Mouse (Mus musculus): Measurements from ENCODE around the gene Rnf220. TPM values are rescaled to one million over a fixed set of nuclear protein-coding genes. Genes with fewer than 3 reads are reported as not detected.

Rnf220 gene
- polyA plus RNA-seq, 1 experiment from 2014 or later = 122 TPM

GRCm38 (mm10) chr4:117521350-117521749 is 24.5 kb upstream of the Rnf220 start:
- no peak for ATAC-seq (ENCODE audit: low FRiP score, low read depth)
- Histone ChIP-seq H3K4me3 (no peak overlapping the region), H3K4me2 (no peak overlapping the region), H3K36me3 (no peaks in the 10 kb centered on the region), H3K4me1 (replicated peaks) (no peaks in the 10 kb centered on the region), H3K27me3 (peaks cover 2% of the 10 kb centered on the region; the same call in 1 of the 2 replicates), H3K9me3 (no peaks in the 10 kb centered on the region), H3K27ac (replicated peaks) (no peak overlapping the region), H3K9ac (no peak overlapping the region)
- 77% methylated on average over 2 of the region's 2 CpGs for WGBS

- no peaks in the 10 kb centered on the region for H3K4me1 ChIP-seq (replicated peaks)
- WGBS = 90% methylated on average over 4 of the region's 4 CpGs
Observed at GRCm38 (mm10) chr4:117518246-117518645, 21.4 kb upstream of the Rnf220 start.

GRCm38 (mm10) chr4:117499043-117499442 is 2.2 kb upstream of the Rnf220 start:
- no peak overlapping the region for H3K9ac ChIP-seq
- H3K4me2 ChIP-seq = no peak overlapping the region
- WGBS = 90% methylated on average over 8 of the region's 8 CpGs
- no peak for ATAC-seq (ENCODE audit: low FRiP score, low read depth)
- no peaks in the 10 kb centered on the region for H3K36me3 ChIP-seq
- H3K27ac ChIP-seq (replicated peaks) = no peak overlapping the region
- no peaks in the 10 kb centered on the region for H3K9me3 ChIP-seq
- H3K27me3 ChIP-seq = peaks cover 37% of the 10 kb centered on the region
- peaks cover 30% of the 10 kb centered on the region for H3K4me1 ChIP-seq (replicated peaks)
- H3K4me3 ChIP-seq = no peak overlapping the region

More at GRCm38 (mm10) chr4:117518246-117518645, 21.4 kb upstream of the Rnf220 start:
- H3K4me3 ChIP-seq = no peak overlapping the region
- no peak overlapping the region for H3K9ac ChIP-seq
- H3K27me3 ChIP-seq = 0 out of 2 replicates have a peak, but pooled peaks cover 8% of the 10 kb centered on the region
- no peak overlapping the region for H3K27ac ChIP-seq (replicated peaks)
- no peaks in the 10 kb centered on the region for H3K36me3 ChIP-seq
- no peak for ATAC-seq (ENCODE audit: low FRiP score, low read depth)
- H3K9me3 ChIP-seq = no peaks in the 10 kb centered on the region
- no peak overlapping the region for H3K4me2 ChIP-seq

- peaks cover 34% of the 10 kb centered on the region for H3K4me1 ChIP-seq (replicated peaks)
- H3K4me2 ChIP-seq = peak overlapping the region; percentile 78
- H3K4me3 ChIP-seq = peak overlapping the region; percentile 46
- no peaks in the 10 kb centered on the region for H3K9me3 ChIP-seq
- no peaks in the 10 kb centered on the region for H3K36me3 ChIP-seq
- peak overlapping the region; percentile 77 for H3K27ac ChIP-seq (replicated peaks)
- WGBS = under 1% methylated on average over 33 of the region's 33 CpGs
- peaks cover 57% of the 10 kb centered on the region for H3K27me3 ChIP-seq
- peak overlapping the region; percentile 52 for H3K9ac ChIP-seq
- ATAC-seq (ENCODE audit: low FRiP score, low read depth) = no peak
Observed at GRCm38 (mm10) chr4:117495869-117496401, 917 bp downstream of the Rnf220 start.

- H3K4me1 ChIP-seq (replicated peaks) = peaks cover 34% of the 10 kb centered on the region
- H3K27ac ChIP-seq (replicated peaks) = peak overlapping the region; percentile 73
- under 1% methylated on average over 47 of the region's 47 CpGs for WGBS
- ATAC-seq (ENCODE audit: low FRiP score, low read depth) = no peak
- no peaks in the 10 kb centered on the region for H3K9me3 ChIP-seq
- peak overlapping the region; percentile 78 for H3K4me2 ChIP-seq
- no peaks in the 10 kb centered on the region for H3K36me3 ChIP-seq
- H3K9ac ChIP-seq = peak overlapping the region; percentile 36
- H3K4me3 ChIP-seq = peak overlapping the region; percentile 46
- H3K27me3 ChIP-seq = peaks cover 67% of the 10 kb centered on the region
Observed at GRCm38 (mm10) chr4:117494911-117495501, 1.8 kb downstream of the Rnf220 start.

DNA sequence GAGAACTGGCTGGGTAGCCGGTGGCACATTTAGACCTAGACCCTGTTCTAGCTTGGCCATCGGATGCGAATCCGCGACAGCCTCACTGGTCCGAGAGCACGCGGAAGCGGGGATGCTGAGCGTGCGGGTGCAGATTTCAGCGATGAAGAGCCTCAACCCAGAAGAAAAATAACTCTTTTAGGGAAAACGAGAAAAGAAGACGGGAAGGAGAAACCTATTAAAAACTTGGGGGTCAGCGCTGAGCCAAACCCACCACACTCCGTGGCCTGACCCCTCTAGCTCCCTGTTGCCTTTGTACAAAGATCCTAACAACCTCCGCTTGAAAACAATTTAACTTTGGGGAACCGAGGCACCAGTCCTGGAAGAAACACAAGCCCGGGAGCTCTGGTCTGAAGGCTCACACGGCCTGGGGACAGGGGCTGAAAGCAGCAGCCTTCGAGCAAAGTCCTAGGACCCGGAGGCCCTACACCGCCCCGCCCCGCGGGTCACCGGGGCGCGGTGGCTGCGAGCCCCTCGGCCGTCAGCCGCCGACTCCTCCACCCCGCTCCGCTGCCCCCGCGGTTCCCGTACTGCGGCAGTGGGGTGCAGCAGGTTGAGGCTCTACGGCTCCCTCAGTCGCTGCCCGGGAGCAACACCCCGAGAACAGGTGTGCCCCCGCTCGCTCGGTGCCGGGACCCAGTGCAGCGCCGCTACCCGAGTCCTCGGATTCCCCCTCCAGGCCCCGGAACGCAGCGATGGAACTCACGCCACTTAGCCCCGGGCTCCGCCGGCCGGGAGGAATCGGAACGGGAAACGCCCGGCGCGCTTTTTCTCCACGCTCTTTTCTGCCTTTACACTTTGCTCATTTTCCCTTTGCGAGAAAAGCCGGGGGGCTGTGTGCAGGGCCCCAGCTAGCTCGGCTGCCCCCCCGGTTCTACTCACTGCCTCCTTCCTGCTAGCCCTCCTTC is 2.7 kb downstream of the Rnf220 start:
- peaks cover 69% of the 10 kb centered on the region for H3K27me3 ChIP-seq
- peak overlapping the region; percentile 36 for H3K9ac ChIP-seq
- peak overlapping the region; percentile 73 for H3K27ac ChIP-seq (replicated peaks)
- H3K4me2 ChIP-seq = peak overlapping the region; percentile 78
- H3K4me1 ChIP-seq (replicated peaks) = peaks cover 34% of the 10 kb centered on the region
- ATAC-seq (ENCODE audit: low FRiP score, low read depth) = no peak
- peak overlapping the region; percentile 46 for H3K4me3 ChIP-seq
- H3K9me3 ChIP-seq = no peaks in the 10 kb centered on the region
- no peaks in the 10 kb centered on the region for H3K36me3 ChIP-seq
- under 1% methylated on average over 69 of the region's 71 CpGs for WGBS

- Histone ChIP-seq H3K27me3 (peaks cover 67% of the 10 kb centered on the region), H3K4me3 (peak overlapping the region; percentile 46)
- no peak for ATAC-seq (ENCODE audit: low FRiP score, low read depth)
Observed at GRCm38 (mm10) chr4:117493161-117493568, 3.7 kb downstream of the Rnf220 start.

DNA sequence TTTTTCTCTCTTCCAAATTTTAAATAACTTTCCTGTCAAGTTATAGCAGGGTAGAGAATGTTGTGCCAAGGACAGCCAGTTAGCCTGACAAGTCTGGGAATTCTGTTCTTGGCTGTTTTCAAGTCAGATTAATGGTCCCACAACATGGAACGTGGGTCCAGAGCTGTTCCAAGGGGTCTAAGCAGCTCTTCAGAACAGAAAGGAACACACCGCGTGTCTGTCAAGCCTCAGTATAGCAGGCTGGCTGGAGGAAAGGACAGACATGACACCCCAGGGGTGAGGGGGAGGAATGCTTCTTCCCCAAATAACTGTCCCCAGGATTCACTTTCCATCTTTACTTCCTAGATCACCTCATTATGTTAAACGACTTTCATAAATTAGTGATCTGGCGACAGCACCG is 5.0 kb downstream of the Rnf220 start:
- 60% methylated on average over 6 of the region's 6 CpGs for WGBS
- no peaks in the 10 kb centered on the region for H3K36me3 ChIP-seq
- peaks cover 30% of the 10 kb centered on the region for H3K4me1 ChIP-seq (replicated peaks)
- peak overlapping the region; percentile 78; the same call in 1 of the 2 replicates for H3K4me2 ChIP-seq
- no peak overlapping the region for H3K27ac ChIP-seq (replicated peaks)
- ATAC-seq (ENCODE audit: low FRiP score, low read depth) = no peak
- peaks cover 70% of the 10 kb centered on the region for H3K27me3 ChIP-seq
- H3K9ac ChIP-seq = no peak overlapping the region
- no peak overlapping the region for H3K4me3 ChIP-seq
- no peaks in the 10 kb centered on the region for H3K9me3 ChIP-seq

More at GRCm38 (mm10) chr4:117493161-117493568, 3.7 kb downstream of the Rnf220 start:
- Histone ChIP-seq H3K4me2 (peak overlapping the region; percentile 78), H3K4me1 (replicated peaks) (peaks cover 34% of the 10 kb centered on the region), H3K9me3 (no peaks in the 10 kb centered on the region), H3K27ac (replicated peaks) (peak overlapping the region; percentile 48; the same call in 1 of the 2 replicates), H3K9ac (peak overlapping the region; percentile 22; the same call in 1 of the 2 replicates), H3K36me3 (no peaks in the 10 kb centered on the region)
- WGBS = 4% methylated on average over 17 of the region's 17 CpGs

- 89% methylated on average over 14 of the region's 14 CpGs for WGBS
- H3K36me3 ChIP-seq = no peaks in the 10 kb centered on the region
Observed at GRCm38 (mm10) chr4:117489975-117490374, 6.9 kb downstream of the Rnf220 start.

GRCm38 (mm10) chr4:117489566-117489965 is 7.3 kb downstream of the Rnf220 start:
- Histone ChIP-seq H3K9ac (no peak overlapping the region), H3K9me3 (no peaks in the 10 kb centered on the region), H3K4me2 (no peak overlapping the region), H3K4me3 (no peak overlapping the region), H3K36me3 (no peaks in the 10 kb centered on the region), H3K27me3 (peaks cover 80% of the 10 kb centered on the region), H3K27ac (replicated peaks) (no peak overlapping the region), H3K4me1 (replicated peaks) (peaks cover 16% of the 10 kb centered on the region)
- 91% methylated on average over 9 of the region's 9 CpGs for WGBS
- no peak for ATAC-seq (ENCODE audit: low FRiP score, low read depth)

More at GRCm38 (mm10) chr4:117489975-117490374, 6.9 kb downstream of the Rnf220 start:
- no peak overlapping the region for H3K4me2 ChIP-seq
- H3K4me3 ChIP-seq = no peak overlapping the region
- no peak overlapping the region for H3K9ac ChIP-seq
- no peak overlapping the region for H3K27ac ChIP-seq (replicated peaks)
- ATAC-seq (ENCODE audit: low FRiP score, low read depth) = no peak
- H3K4me1 ChIP-seq (replicated peaks) = peaks cover 16% of the 10 kb centered on the region
- peaks cover 76% of the 10 kb centered on the region for H3K27me3 ChIP-seq
- no peaks in the 10 kb centered on the region for H3K9me3 ChIP-seq

- H3K9me3 ChIP-seq = no peaks in the 10 kb centered on the region
- H3K27ac ChIP-seq (replicated peaks) = no peak overlapping the region
- no peaks in the 10 kb centered on the region for H3K36me3 ChIP-seq
- H3K4me1 ChIP-seq (replicated peaks) = peaks cover 14% of the 10 kb centered on the region
- H3K4me3 ChIP-seq = no peak overlapping the region
- peaks cover 79% of the 10 kb centered on the region for H3K27me3 ChIP-seq
- H3K4me2 ChIP-seq = no peak overlapping the region
- no peak for ATAC-seq (ENCODE audit: low FRiP score, low read depth)
- H3K9ac ChIP-seq = no peak overlapping the region
- 64% methylated on average over 6 of the region's 6 CpGs for WGBS
Observed at GRCm38 (mm10) chr4:117487471-117487870, 9.4 kb downstream of the Rnf220 start.

DNA sequence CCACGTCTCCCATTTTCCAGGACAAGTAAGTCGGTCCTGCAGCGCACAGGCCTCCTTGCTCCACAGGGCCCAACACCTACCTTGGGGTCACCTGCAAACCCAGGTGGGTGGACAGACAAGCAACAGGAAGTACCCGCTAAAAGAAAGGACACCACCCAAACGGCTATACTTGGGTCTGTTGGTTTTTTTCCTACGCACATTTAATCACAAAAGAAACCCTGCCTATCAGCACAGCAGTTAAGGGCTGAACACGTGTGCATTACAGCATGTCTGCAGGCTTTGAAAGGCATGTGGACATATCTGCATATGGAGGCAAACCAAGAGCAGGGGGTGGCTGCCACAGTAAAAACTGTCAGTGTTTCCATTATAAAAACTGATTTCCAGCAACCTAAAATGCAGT is 10.7 kb downstream of the Rnf220 start:
- WGBS = 76% methylated on average over 7 of the region's 7 CpGs
- H3K27me3 ChIP-seq = peaks cover 78% of the 10 kb centered on the region
- H3K36me3 ChIP-seq = no peaks in the 10 kb centered on the region
- H3K4me2 ChIP-seq = no peak overlapping the region
- no peaks in the 10 kb centered on the region for H3K9me3 ChIP-seq
- no peak overlapping the region for H3K4me3 ChIP-seq
- H3K9ac ChIP-seq = no peak overlapping the region
- H3K4me1 ChIP-seq (replicated peaks) = peaks cover 14% of the 10 kb centered on the region
- no peak for ATAC-seq (ENCODE audit: low FRiP score, low read depth)
- H3K27ac ChIP-seq (replicated peaks) = no peak overlapping the region

Data from hindbrain, embryonic 15.5 days (tissue).